Mouse (Mus musculus) ES-Bruce4 (cell line): Measurements from ENCODE around the gene Gm13695. TPM values are rescaled to one million over a fixed set of nuclear protein-coding genes. Genes with fewer than 3 reads are reported as not detected.
"Not testable (repeated sequence)": the region's sequence is repeated elsewhere in the genome, so short reads cannot be mapped to it uniquely, and the experiment has no call there.

Experiments used
- H3K27ac ChIP-seq: 2 replicates; pipeline ENCODE4 v1.5.1; 2012; ENCODE audit warnings: low read length, inconsistent platforms; ENCODE audit not compliant: insufficient read depth
- H3K27me3 ChIP-seq: 2 replicates; pipeline ENCODE4 v1.6.1; 2012; ENCODE audit warnings: mild to moderate bottlenecking, low read length, inconsistent platforms; ENCODE audit not compliant: control insufficient read depth, poor library complexity, insufficient read depth, severe bottlenecking
- H3K36me3 ChIP-seq: 2 replicates; pipeline ENCODE4 v1.6.1; 2012; ENCODE audit warnings: inconsistent platforms, mild to moderate bottlenecking, low read length, moderate library complexity; ENCODE audit not compliant: control insufficient read depth, poor library complexity, insufficient read depth, severe bottlenecking
- H3K4me1 ChIP-seq: one replicate; pipeline ENCODE4 v1.8.1; 2011; ENCODE audit warnings: low read length; ENCODE audit not compliant: control insufficient read depth, insufficient read depth
- H3K4me3 ChIP-seq: 2 replicates; pipeline ENCODE4 v1.5.1; 2011; ENCODE audit warnings: low read depth, mild to moderate bottlenecking, low read length
- H3K9ac ChIP-seq: 2 replicates; pipeline ENCODE4 v1.6.1; 2012; ENCODE audit warnings: low read depth, mild to moderate bottlenecking, inconsistent platforms; ENCODE audit not compliant: poor library complexity, severe bottlenecking
- H3K9me3 ChIP-seq: replicated peaks from 2 replicates; pipeline ENCODE4 v1.6.1; 2012; ENCODE audit warnings: mild to moderate bottlenecking, low read length, inconsistent platforms; ENCODE audit not compliant: control insufficient read depth, poor library complexity, insufficient read depth, severe bottlenecking
- CTCF ChIP-seq: IDR thresholded peaks from one replicate; pipeline ENCODE4 v1.8.1; 2011; ENCODE audit warnings: low read depth, low read length
- EP300 ChIP-seq: IDR thresholded peaks from 2 replicates; pipeline ENCODE4 v1.6.1; 2011; ENCODE audit warnings: low read depth, low read length; ENCODE audit not compliant: insufficient read depth
- POLR2A ChIP-seq: IDR thresholded peaks from one replicate; pipeline ENCODE4 v1.8.1; 2011; ENCODE audit warnings: low read length; ENCODE audit not compliant: insufficient read depth
- polyA plus RNA-seq: library from polyadenylated mRNA; stranded (reverse); fragments of >200 nt; gene quantifications from 2 replicates; pipeline ENCODE4 v1.2.4, GENCODE M21; 2011; ENCODE audit warnings: low read depth; ENCODE audit not compliant: missing spikeins, insufficient read depth, insufficient read length

Gene Gm13695
- polyA plus RNA-seq, 1 experiment = not detected

DNA sequence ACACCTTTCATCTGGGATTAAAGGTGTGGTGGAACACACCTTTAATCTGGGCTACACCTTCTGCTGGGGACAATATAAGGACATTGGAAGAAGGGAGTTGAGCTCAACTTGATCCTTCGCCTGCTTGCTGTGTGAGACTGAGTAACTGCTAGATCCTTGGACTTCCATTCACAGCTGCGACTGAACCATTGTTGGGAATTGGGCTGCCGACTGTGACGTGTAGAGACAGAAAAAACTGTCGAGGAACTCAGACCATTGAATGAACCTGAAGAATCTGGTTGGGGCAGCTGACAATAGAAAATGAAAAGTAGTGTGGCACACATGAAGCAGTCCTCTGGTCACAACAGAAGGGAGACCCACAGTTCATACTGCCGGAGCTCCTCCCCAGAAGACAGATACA is 17.3 kb downstream of the Gm13695 start, which contains the start of gene Gm13697:
Gm13697 (plus strand) TSS at position 301 of the 400 bp plus-strand sequence.
- not testable (repeated sequence) for H3K9me3 ChIP-seq, H3K4me1 ChIP-seq, H3K27ac ChIP-seq, H3K9ac ChIP-seq, H3K4me3 ChIP-seq, H3K27me3 ChIP-seq, H3K36me3 ChIP-seq

DNA sequence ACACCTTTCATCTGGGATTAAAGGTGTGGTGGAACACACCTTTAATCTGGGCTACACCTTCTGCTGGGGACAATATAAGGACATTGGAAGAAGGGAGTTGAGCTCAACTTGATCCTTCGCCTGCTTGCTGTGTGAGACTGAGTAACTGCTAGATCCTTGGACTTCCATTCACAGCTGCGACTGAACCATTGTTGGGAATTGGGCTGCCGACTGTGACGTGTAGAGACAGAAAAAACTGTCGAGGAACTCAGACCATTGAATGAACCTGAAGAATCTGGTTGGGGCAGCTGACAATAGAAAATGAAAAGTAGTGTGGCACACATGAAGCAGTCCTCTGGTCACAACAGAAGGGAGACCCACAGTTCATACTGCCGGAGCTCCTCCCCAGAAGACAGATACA is 23.1 kb downstream of the Gm13695 start, which contains the start of gene Gm13691:
Gm13691 (plus strand) TSS at position 301 of the 400 bp plus-strand sequence.
- not testable (repeated sequence) for H3K27ac ChIP-seq, H3K4me1 ChIP-seq, H3K4me3 ChIP-seq, H3K9me3 ChIP-seq, H3K9ac ChIP-seq, H3K36me3 ChIP-seq, H3K27me3 ChIP-seq

DNA sequence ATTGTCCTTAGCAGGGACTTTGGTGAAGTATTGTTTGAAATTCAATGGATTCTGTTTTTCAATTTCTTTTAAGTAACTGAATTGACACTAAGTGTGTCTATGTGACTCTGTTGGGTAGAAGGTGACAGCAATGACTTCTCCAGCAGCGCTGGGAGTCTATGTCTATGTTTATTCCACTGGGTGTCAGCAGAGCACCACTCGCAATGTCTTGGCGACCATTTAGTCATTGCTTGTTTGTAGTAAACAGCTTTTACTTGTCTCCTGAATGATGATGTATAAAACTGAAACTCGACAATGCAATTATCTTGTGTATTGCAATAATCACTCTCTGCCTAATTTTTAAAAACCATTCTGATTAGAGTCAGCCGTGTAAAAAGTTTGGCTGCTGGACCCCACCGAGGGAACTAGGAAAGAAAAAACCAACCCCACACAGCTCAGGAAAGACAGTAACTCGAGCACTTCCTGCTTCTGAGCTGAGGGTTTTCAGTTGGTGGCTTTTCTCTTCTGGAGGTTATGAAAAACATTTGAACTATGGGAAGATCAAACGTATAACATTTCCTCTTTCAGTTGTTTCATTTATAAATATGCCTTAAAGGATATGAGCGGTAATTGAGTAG is 26.6 kb downstream of the Gm13695 start:
- not testable (repeated sequence) for H3K27me3 ChIP-seq, H3K36me3 ChIP-seq, H3K27ac ChIP-seq, H3K9ac ChIP-seq, H3K9me3 ChIP-seq, H3K4me3 ChIP-seq, H3K4me1 ChIP-seq

DNA sequence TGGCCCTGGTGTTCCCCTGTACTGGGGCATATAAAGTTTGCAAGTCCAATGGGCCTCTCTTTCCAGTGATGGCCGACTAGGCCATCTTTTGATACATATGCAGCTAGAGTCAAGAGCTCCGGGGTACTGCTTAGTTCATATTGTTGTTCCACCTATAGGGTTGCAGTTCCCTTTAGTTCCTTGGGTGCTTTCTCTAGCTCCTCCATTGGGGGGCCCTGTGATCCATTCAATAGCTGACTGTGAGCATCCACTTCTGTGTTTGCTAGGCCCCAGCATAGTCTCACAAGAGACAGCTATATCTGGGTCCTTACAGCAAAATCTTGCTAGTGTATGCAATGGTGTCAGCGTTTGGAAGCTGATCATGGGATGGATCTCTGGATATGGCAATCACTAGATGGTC is 27.4 kb downstream of the Gm13695 start:
- H3K36me3 ChIP-seq, H3K9ac ChIP-seq, H3K9me3 ChIP-seq, H3K27ac ChIP-seq, H3K4me3 ChIP-seq, H3K27me3 ChIP-seq, H3K4me1 ChIP-seq: not testable (repeated sequence)

DNA sequence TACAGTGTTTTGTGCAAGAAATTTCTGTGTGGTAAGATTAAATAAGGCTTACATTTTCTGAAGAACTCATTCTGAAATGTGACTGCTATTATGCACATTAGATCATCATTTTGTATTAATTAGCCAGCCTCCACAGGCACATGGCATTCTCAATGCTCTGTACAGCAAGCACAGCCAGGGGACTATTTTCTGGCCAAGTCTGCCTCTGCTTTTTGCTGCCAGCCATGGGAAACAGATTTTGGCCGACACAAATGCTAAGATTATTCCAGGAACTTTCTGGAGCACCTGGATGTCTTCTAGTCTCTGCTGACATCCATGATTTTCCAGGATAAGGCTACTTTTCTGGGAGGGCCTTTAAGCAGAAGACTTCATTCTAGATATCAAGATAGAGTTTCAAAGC is 41.8 kb downstream of the Gm13695 start:
- Histone ChIP-seq H3K9ac (no peak overlapping the region), H3K9me3 (no peaks in the 10 kb centered on the region), H3K27ac (no peak overlapping the region), H3K27me3 (no peaks in the 10 kb centered on the region), H3K36me3 (no peaks in the 10 kb centered on the region), H3K4me3 (no peak overlapping the region), H3K4me1 (no peaks in the 10 kb centered on the region)
- TF ChIP-seq POLR2A (no peak), CTCF (no peak), EP300 (no peak)

DNA sequence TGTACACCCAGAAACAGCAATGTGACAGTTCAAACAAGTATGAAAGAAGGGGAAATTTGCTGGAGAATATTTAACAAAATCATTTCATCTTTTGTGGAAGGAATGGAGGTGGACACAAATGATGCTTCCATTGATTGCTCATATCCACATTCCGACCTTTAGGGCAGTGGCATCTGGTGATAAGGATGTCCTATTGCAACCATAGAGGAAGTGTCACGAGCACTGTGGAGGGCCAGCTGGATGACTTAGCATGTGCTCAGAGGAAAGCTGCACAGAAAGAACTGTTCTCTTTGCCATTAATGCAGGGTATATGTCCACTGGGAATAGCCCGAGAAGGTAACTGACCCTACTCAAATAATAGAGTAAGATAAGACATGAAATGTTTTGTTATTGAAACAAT is 42.7 kb downstream of the Gm13695 start:
- Histone ChIP-seq H3K4me3 (no peak overlapping the region), H3K9ac (no peak overlapping the region), H3K36me3 (no peaks in the 10 kb centered on the region), H3K27me3 (no peaks in the 10 kb centered on the region), H3K27ac (no peak overlapping the region), H3K9me3 (no peaks in the 10 kb centered on the region), H3K4me1 (no peaks in the 10 kb centered on the region)
- TF ChIP-seq CTCF = no peak
- TF ChIP-seq POLR2A = no peak
- no peak for TF ChIP-seq EP300

DNA sequence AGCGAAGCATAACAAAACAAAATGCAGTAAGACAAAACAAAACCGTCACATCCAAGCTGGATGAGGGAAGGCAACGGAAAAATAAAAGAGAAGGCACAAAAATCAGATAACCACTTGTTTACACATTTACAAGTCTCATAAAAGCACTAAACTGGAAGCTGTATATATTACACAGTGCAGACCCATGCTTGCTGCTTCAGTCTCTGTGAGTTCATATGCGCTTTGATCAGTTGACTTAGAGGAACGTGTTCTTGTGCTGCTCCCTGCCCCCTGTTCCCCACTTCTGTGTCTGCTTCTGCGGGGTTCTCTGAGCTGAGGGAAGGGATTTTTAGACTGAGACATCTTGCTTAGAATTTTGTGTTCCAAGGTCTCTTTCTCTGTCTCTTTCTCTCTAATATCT is 47.5 kb downstream of the Gm13695 start:
- Histone ChIP-seq H3K9me3 (no peaks in the 10 kb centered on the region), H3K4me3 (no peak overlapping the region), H3K36me3 (no peaks in the 10 kb centered on the region), H3K4me1 (no peaks in the 10 kb centered on the region), H3K9ac (no peak overlapping the region), H3K27ac (no peak overlapping the region), H3K27me3 (no peaks in the 10 kb centered on the region)
- no peak for TF ChIP-seq CTCF
- no peak for TF ChIP-seq POLR2A
- TF ChIP-seq EP300 = no peak

DNA sequence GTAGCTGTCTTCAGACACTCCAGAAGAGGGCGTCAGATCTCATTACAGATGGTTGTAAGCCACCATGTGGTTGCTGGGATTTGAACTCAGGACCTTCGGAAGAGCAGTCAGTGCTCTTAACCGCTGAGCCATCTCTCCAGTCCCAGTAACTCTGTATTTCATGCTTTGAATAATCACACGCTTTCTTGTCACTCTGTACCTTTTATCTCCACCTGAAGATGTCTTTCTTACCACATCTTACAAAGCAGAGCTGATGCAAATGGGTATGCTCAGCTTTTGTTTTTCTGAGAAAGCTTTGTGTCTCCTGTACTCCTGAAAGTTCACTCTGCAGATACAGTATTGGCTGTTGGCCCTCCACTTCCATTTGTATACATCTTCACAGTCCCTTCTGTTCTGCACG is 49.2 kb downstream of the Gm13695 start:
- H3K4me3 ChIP-seq, H3K36me3 ChIP-seq, H3K9me3 ChIP-seq, H3K4me1 ChIP-seq, H3K27me3 ChIP-seq, H3K9ac ChIP-seq, H3K27ac ChIP-seq: not testable (repeated sequence)
